In genomic region chr6:134500381-134501162, GRCm38 (mm10) we compare ENCODE assay signal across 13 mouse cellular contexts.
DNase-seq lines count a peak whose midpoint lies in the region; ATAC-seq and TF ChIP-seq lines count a peak whose summit lies in the region.
"Had no signal": no experiment of that assay in that cellular context is flagged by ENCODE, and none has a peak within 500 bp of the region (broad histone marks: within the 10 kb centered on the region; RNA-seq: fewer than 3 reads in every experiment).

No protein-coding gene starts in this region.

- no peak overlapping the region for H3K9ac ChIP-seq in heart, embryonic 15.5 days
- H3K9ac ChIP-seq in heart, embryonic 11.5 days (ENCODE audit: low read depth, low read length), result no peak overlapping the region
- H3K9ac ChIP-seq in embryonic facial prominence, embryonic 14.5 days (ENCODE audit: low read depth, low read length), result no peak overlapping the region
- H3K9ac ChIP-seq in hindbrain, embryonic 16.5 days (ENCODE audit: low read depth, low read length), result no peak overlapping the region
- H3K9ac ChIP-seq in neural tube, embryonic 14.5 days (replicated peaks; ENCODE audit: low read depth, low read length), result no peak overlapping the region
- H3K9ac ChIP-seq: embryonic facial prominence, embryonic 15.5 days; liver, embryonic 13.5 days had no signal

- 0 out of 2 replicates have a peak, but pooled peaks have one; percentile 42 for ATAC-seq in heart, embryonic 15.5 days (replicated peaks; ENCODE audit: insufficient number of reproducible peaks, insufficient read depth, low FRiP score, low read depth)
- ATAC-seq in heart, embryonic 11.5 days (replicated peaks; ENCODE audit: insufficient number of reproducible peaks, low FRiP score, low TSS enrichment), result no peak
- ATAC-seq in embryonic facial prominence, embryonic 14.5 days (ENCODE audit: low read depth), result peak; percentile 70
- peak; percentile 75 for ATAC-seq in hindbrain, embryonic 16.5 days
- ATAC-seq in neural tube, embryonic 14.5 days (ENCODE audit: low read depth), result peak; percentile 89

- peaks cover 11% of the 10 kb centered on the region for H3K36me3 ChIP-seq in heart, embryonic 15.5 days
- H3K36me3 ChIP-seq in heart, embryonic 11.5 days (ENCODE audit: control insufficient read depth, insufficient read depth, low read length), result peaks cover 3% of the 10 kb centered on the region; the same call in 1 of the 2 replicates
- H3K36me3 ChIP-seq in embryonic facial prominence, embryonic 14.5 days (ENCODE audit: control insufficient read depth, insufficient read depth, low read length), result peaks cover 36% of the 10 kb centered on the region
- peaks cover 2% of the 10 kb centered on the region; the same call in 1 of the 2 replicates for H3K36me3 ChIP-seq in hindbrain, embryonic 16.5 days (ENCODE audit: control insufficient read depth, insufficient read depth, low read length)
- H3K36me3 ChIP-seq in neural tube, embryonic 14.5 days (ENCODE audit: control insufficient read depth, insufficient read depth, low read length), result 0 out of 2 replicates have a peak, but pooled peaks cover 2% of the 10 kb centered on the region
- H3K36me3 ChIP-seq in kidney, adult 2 months (ENCODE audit: control insufficient read depth, insufficient read depth, low read length), result peaks cover under 1% of the 10 kb centered on the region; the same call in 1 of the 2 replicates

- TF ChIP-seq CTCF in kidney, adult 2 months (conservative IDR thresholded peaks at IDR 0.05; ENCODE audit: insufficient read depth, insufficient read length, low read depth, low read length), result no peak

- WGBS in heart, embryonic 15.5 days, result 51% methylated on average over 10 of the region's 10 CpGs
- 46% methylated on average over 10 of the region's 10 CpGs for WGBS in heart, embryonic 11.5 days (ENCODE audit: insufficient replicate concordance)
- WGBS in embryonic facial prominence, embryonic 14.5 days, result 53% methylated on average over 10 of the region's 10 CpGs
- 41% methylated on average over 10 of the region's 10 CpGs for WGBS in hindbrain, embryonic 16.5 days
- WGBS in neural tube, embryonic 14.5 days, result 41% methylated on average over 10 of the region's 10 CpGs
- WGBS in kidney, adult 2 months, result 61% methylated on average over 10 of the region's 10 CpGs

- no peak overlapping the region for H3K4me3 ChIP-seq in heart, embryonic 15.5 days
- no peak overlapping the region for H3K4me3 ChIP-seq in heart, embryonic 11.5 days (ENCODE audit: low read depth, low read length)
- H3K4me3 ChIP-seq in embryonic facial prominence, embryonic 14.5 days (ENCODE audit: low read depth, low read length), result no peak overlapping the region
- no peak overlapping the region for H3K4me3 ChIP-seq in hindbrain, embryonic 16.5 days (ENCODE audit: low read length)
- H3K4me3 ChIP-seq in neural tube, embryonic 14.5 days (ENCODE audit: low read depth, low read length), result no peak overlapping the region
- no peak overlapping the region for H3K4me3 ChIP-seq in kidney, adult 2 months (ENCODE audit: insufficient read depth, low read depth, low read length)
- H3K4me3 ChIP-seq: embryonic facial prominence, embryonic 15.5 days; layer of hippocampus, adult 2 months; liver, embryonic 13.5 days had no signal

- no peaks in the 10 kb centered on the region for H3K9me3 ChIP-seq in heart, embryonic 15.5 days (replicated peaks)
- no peaks in the 10 kb centered on the region for H3K9me3 ChIP-seq in heart, embryonic 11.5 days (replicated peaks; ENCODE audit: control insufficient read depth, low read length)
- H3K9me3 ChIP-seq in embryonic facial prominence, embryonic 14.5 days (ENCODE audit: control insufficient read depth, low read length), result no peaks in the 10 kb centered on the region
- H3K9me3 ChIP-seq in hindbrain, embryonic 16.5 days (ENCODE audit: control insufficient read depth, low read length), result no peaks in the 10 kb centered on the region
- H3K9me3 ChIP-seq in neural tube, embryonic 14.5 days (ENCODE audit: control insufficient read depth, low read length), result no peaks in the 10 kb centered on the region
- H3K9me3 ChIP-seq: embryonic facial prominence, embryonic 15.5 days; liver, embryonic 13.5 days had no signal

- no peak overlapping the region for H3K4me2 ChIP-seq in heart, embryonic 15.5 days
- no peak overlapping the region for H3K4me2 ChIP-seq in heart, embryonic 11.5 days
- H3K4me2 ChIP-seq in embryonic facial prominence, embryonic 14.5 days (ENCODE audit: low read depth, low read length), result no peak overlapping the region
- no peak overlapping the region for H3K4me2 ChIP-seq in hindbrain, embryonic 16.5 days (ENCODE audit: low read length)
- H3K4me2 ChIP-seq in neural tube, embryonic 14.5 days (ENCODE audit: low read depth, low read length), result no peak overlapping the region
- H3K4me2 ChIP-seq: embryonic facial prominence, embryonic 15.5 days; liver, embryonic 13.5 days had no signal

- DNase-seq in embryonic facial prominence, embryonic 14.5 days (ENCODE audit: low spot score), result peak; percentile 60
- no peak for DNase-seq in kidney, adult 2 months
- no peak for DNase-seq in ovary, postnatal 36 days (ENCODE audit: low spot score)
- DNase-seq in adrenal gland, adult 8-10 months, result no peak
- DNase-seq: cerebellum, adult 9-11 months; liver, embryonic 13.5 days; lung, postnatal 14 days had no signal

- H3K4me1 ChIP-seq in heart, embryonic 15.5 days (replicated peaks), result peaks cover 25% of the 10 kb centered on the region
- H3K4me1 ChIP-seq in heart, embryonic 11.5 days (ENCODE audit: control insufficient read depth, insufficient read depth, low read length), result peaks cover 28% of the 10 kb centered on the region
- H3K4me1 ChIP-seq in embryonic facial prominence, embryonic 14.5 days (ENCODE audit: control insufficient read depth, insufficient read depth, low read length), result peaks cover 7% of the 10 kb centered on the region; the same call in 1 of the 2 replicates
- H3K4me1 ChIP-seq in hindbrain, embryonic 16.5 days (ENCODE audit: control insufficient read depth, insufficient read depth, low read depth, low read length), result no peaks in the 10 kb centered on the region
- 0 out of 2 replicates have a peak, but pooled peaks cover 2% of the 10 kb centered on the region for H3K4me1 ChIP-seq in neural tube, embryonic 14.5 days (ENCODE audit: control insufficient read depth, insufficient read depth, low read length)
- peaks cover 17% of the 10 kb centered on the region for H3K4me1 ChIP-seq in kidney, adult 2 months (ENCODE audit: control insufficient read depth, insufficient read depth, low read length)

- no peak overlapping the region for H3K27ac ChIP-seq in heart, embryonic 15.5 days
- H3K27ac ChIP-seq in heart, embryonic 11.5 days (ENCODE audit: low read depth, low read length), result no peak overlapping the region
- H3K27ac ChIP-seq in embryonic facial prominence, embryonic 14.5 days (replicated peaks; ENCODE audit: low read depth, low read length), result 0 out of 2 replicates have a peak overlapping the region, but pooled peaks have one; percentile 1
- H3K27ac ChIP-seq in hindbrain, embryonic 16.5 days (ENCODE audit: low read depth, low read length), result no peak overlapping the region
- H3K27ac ChIP-seq in neural tube, embryonic 14.5 days (ENCODE audit: low read depth, low read length), result no peak overlapping the region
- no peak overlapping the region for H3K27ac ChIP-seq in kidney, adult 2 months (ENCODE audit: insufficient read depth, low read depth, low read length)
- H3K27ac ChIP-seq: embryonic facial prominence, embryonic 15.5 days; layer of hippocampus, adult 2 months; liver, embryonic 13.5 days had no signal

- no peak for TF ChIP-seq POLR2A in kidney, adult 2 months (IDR thresholded peaks at IDR 0.05; ENCODE audit: low read depth, low read length)

- H3K27me3 ChIP-seq in heart, embryonic 15.5 days, result no peaks in the 10 kb centered on the region
- H3K27me3 ChIP-seq in heart, embryonic 11.5 days (ENCODE audit: control insufficient read depth, insufficient read depth, low read length), result no peaks in the 10 kb centered on the region
- no peaks in the 10 kb centered on the region for H3K27me3 ChIP-seq in embryonic facial prominence, embryonic 14.5 days (replicated peaks; ENCODE audit: control insufficient read depth, insufficient read depth, low read length)
- H3K27me3 ChIP-seq in hindbrain, embryonic 16.5 days (replicated peaks; ENCODE audit: control insufficient read depth, insufficient read depth, low read length), result no peaks in the 10 kb centered on the region
- no peaks in the 10 kb centered on the region for H3K27me3 ChIP-seq in neural tube, embryonic 14.5 days (ENCODE audit: control insufficient read depth, insufficient read depth, low read length)
- H3K27me3 ChIP-seq in kidney, adult 2 months (replicated peaks; ENCODE audit: control insufficient read depth, insufficient read depth, low read length), result no peaks in the 10 kb centered on the region
- H3K27me3 ChIP-seq: embryonic facial prominence, embryonic 15.5 days; liver, embryonic 13.5 days had no signal
